Mouse (Mus musculus): ENCODE results near the gene Cacnb4. TPM values are rescaled to one million over a fixed set of nuclear protein-coding genes. Genes with fewer than 3 reads are reported as not detected.

Gene Cacnb4
- polyA plus RNA-seq, 1 experiment, result 0.45 TPM

- no peak for TF ChIP-seq POLR2A (IDR thresholded peaks at IDR 0.05; ENCODE audit: borderline replicate concordance, control insufficient read depth, low read depth, low read length)
- no peak for TF ChIP-seq CTCF (IDR thresholded peaks at IDR 0.05; ENCODE audit: control insufficient read depth, insufficient read depth, low read length)
- Histone ChIP-seq H3K27ac (ENCODE audit: control insufficient read depth, insufficient read depth, low read depth, low read length, poor library complexity) (no peak overlapping the region), H3K4me1 (ENCODE audit: control insufficient read depth, insufficient read depth, low read length) (no peaks in the 10 kb centered on the region), H3K4me3 (replicated peaks; ENCODE audit: control insufficient read depth, low read depth, low read length) (no peak overlapping the region)
- 75% methylated on average over 12 of the region's 12 CpGs for WGBS
Observed at GRCm38 (mm10) chr2:52557503-52558275, 118.9 kb downstream of the Cacnb4 start.

GRCm38 (mm10) chr2:52556961-52557326 lies 119.7 kb downstream of the Cacnb4 start:
- Histone ChIP-seq H3K27ac (ENCODE audit: control insufficient read depth, insufficient read depth, low read depth, low read length, poor library complexity) (no peak overlapping the region), H3K4me3 (replicated peaks; ENCODE audit: control insufficient read depth, low read depth, low read length) (no peak overlapping the region), H3K4me1 (ENCODE audit: control insufficient read depth, insufficient read depth, low read length) (no peaks in the 10 kb centered on the region)
- 74% methylated on average over 4 of the region's 4 CpGs for WGBS
- TF ChIP-seq CTCF (IDR thresholded peaks at IDR 0.05; ENCODE audit: control insufficient read depth, insufficient read depth, low read length) (no peak), POLR2A (IDR thresholded peaks at IDR 0.05; ENCODE audit: borderline replicate concordance, control insufficient read depth, low read depth, low read length) (no peak)

GRCm38 (mm10) chr2:52556298-52556960 lies 120.2 kb downstream of the Cacnb4 start:
- no peaks in the 10 kb centered on the region for H3K4me1 ChIP-seq (ENCODE audit: control insufficient read depth, insufficient read depth, low read length)

GRCm38 (mm10) chr2:52548401-52548800 lies 128.2 kb downstream of the Cacnb4 start:
- 42% methylated on average over 3 of the region's 3 CpGs for WGBS

More at GRCm38 (mm10) chr2:52556298-52556960, 120.2 kb downstream of the Cacnb4 start:
- no peak overlapping the region for H3K27ac ChIP-seq (ENCODE audit: control insufficient read depth, insufficient read depth, low read depth, low read length, poor library complexity)
- WGBS, result 86% methylated on average over 20 of the region's 20 CpGs
- TF ChIP-seq CTCF (IDR thresholded peaks at IDR 0.05; ENCODE audit: control insufficient read depth, insufficient read depth, low read length) (no peak), POLR2A (IDR thresholded peaks at IDR 0.05; ENCODE audit: borderline replicate concordance, control insufficient read depth, low read depth, low read length) (no peak)
- no peak overlapping the region for H3K4me3 ChIP-seq (replicated peaks; ENCODE audit: control insufficient read depth, low read depth, low read length)

GRCm38 (mm10) chr2:52547331-52547730 lies 129.3 kb downstream of the Cacnb4 start:
- 81% methylated on average over 11 of the region's 11 CpGs for WGBS
- no peak overlapping the region for H3K4me3 ChIP-seq (replicated peaks; ENCODE audit: control insufficient read depth, low read depth, low read length)
- TF ChIP-seq POLR2A (IDR thresholded peaks at IDR 0.05; ENCODE audit: borderline replicate concordance, control insufficient read depth, low read depth, low read length) (no peak), CTCF (IDR thresholded peaks at IDR 0.05; ENCODE audit: control insufficient read depth, insufficient read depth, low read length) (no peak)
- H3K4me1 ChIP-seq (ENCODE audit: control insufficient read depth, insufficient read depth, low read length), result no peaks in the 10 kb centered on the region
- no peak overlapping the region for H3K27ac ChIP-seq (ENCODE audit: control insufficient read depth, insufficient read depth, low read depth, low read length, poor library complexity)

More at GRCm38 (mm10) chr2:52548401-52548800, 128.2 kb downstream of the Cacnb4 start:
- no peak overlapping the region for H3K4me3 ChIP-seq (replicated peaks; ENCODE audit: control insufficient read depth, low read depth, low read length)
- no peak overlapping the region for H3K27ac ChIP-seq (ENCODE audit: control insufficient read depth, insufficient read depth, low read depth, low read length, poor library complexity)
- no peaks in the 10 kb centered on the region for H3K4me1 ChIP-seq (ENCODE audit: control insufficient read depth, insufficient read depth, low read length)
- TF ChIP-seq POLR2A (IDR thresholded peaks at IDR 0.05; ENCODE audit: borderline replicate concordance, control insufficient read depth, low read depth, low read length) (no peak), CTCF (IDR thresholded peaks at IDR 0.05; ENCODE audit: control insufficient read depth, insufficient read depth, low read length) (no peak)

GRCm38 (mm10) chr2:52544527-52544926 lies 132.1 kb downstream of the Cacnb4 start:
- TF ChIP-seq POLR2A (IDR thresholded peaks at IDR 0.05; ENCODE audit: borderline replicate concordance, control insufficient read depth, low read depth, low read length) (no peak), CTCF (IDR thresholded peaks at IDR 0.05; ENCODE audit: control insufficient read depth, insufficient read depth, low read length) (no peak)
- Histone ChIP-seq H3K4me3 (replicated peaks; ENCODE audit: control insufficient read depth, low read depth, low read length) (no peak overlapping the region), H3K27ac (ENCODE audit: control insufficient read depth, insufficient read depth, low read depth, low read length, poor library complexity) (no peak overlapping the region), H3K4me1 (ENCODE audit: control insufficient read depth, insufficient read depth, low read length) (no peaks in the 10 kb centered on the region)
- WGBS, result 78% methylated on average over 2 of the region's 2 CpGs

GRCm38 (mm10) chr2:52541068-52541467 lies 135.6 kb downstream of the Cacnb4 start:
- Histone ChIP-seq H3K4me1 (ENCODE audit: control insufficient read depth, insufficient read depth, low read length) (no peaks in the 10 kb centered on the region; the same call in 1 of the 2 replicates), H3K27ac (ENCODE audit: control insufficient read depth, insufficient read depth, low read depth, low read length, poor library complexity) (no peak overlapping the region), H3K4me3 (replicated peaks; ENCODE audit: control insufficient read depth, low read depth, low read length) (no peak overlapping the region)
- TF ChIP-seq CTCF (IDR thresholded peaks at IDR 0.05; ENCODE audit: control insufficient read depth, insufficient read depth, low read length) (no peak), POLR2A (IDR thresholded peaks at IDR 0.05; ENCODE audit: borderline replicate concordance, control insufficient read depth, low read depth, low read length) (no peak)
- 78% methylated on average over 4 of the region's 4 CpGs for WGBS

- Histone ChIP-seq H3K27ac (ENCODE audit: control insufficient read depth, insufficient read depth, low read depth, low read length, poor library complexity) (no peak overlapping the region), H3K4me1 (ENCODE audit: control insufficient read depth, insufficient read depth, low read length) (no peaks in the 10 kb centered on the region; the same call in 1 of the 2 replicates), H3K4me3 (replicated peaks; ENCODE audit: control insufficient read depth, low read depth, low read length) (no peak overlapping the region)
- TF ChIP-seq POLR2A (IDR thresholded peaks at IDR 0.05; ENCODE audit: borderline replicate concordance, control insufficient read depth, low read depth, low read length) (no peak), CTCF (IDR thresholded peaks at IDR 0.05; ENCODE audit: control insufficient read depth, insufficient read depth, low read length) (no peak)
- 60% methylated on average over 6 of the region's 6 CpGs for WGBS
Observed at GRCm38 (mm10) chr2:52539318-52539717, 137.3 kb downstream of the Cacnb4 start.
